Mouse (Mus musculus) hindbrain, postnatal 0 days (tissue): ENCODE data around the gene Trim54. TPM values are rescaled to one million over a fixed set of nuclear protein-coding genes. Genes with fewer than 3 reads are reported as not detected.

Experiments
- ATAC-seq: fragments of 200-750 bp; cut with Nextera tagmentation; 2 replicates; pipeline ENCODE4 v1.8.0; 2017; ENCODE audit warnings: mild to moderate bottlenecking, moderate TSS enrichment, moderate library complexity
- DNase-seq: peaks from one replicate; pipeline ENCODE4 v3.0.0-alpha.2; 2015; ENCODE audit warnings: low spot score
- H3K27ac ChIP-seq: fragments of 300-500 bp; sonication (generic); 2 replicates; pipeline ENCODE4 v1.5.1; 2014; ENCODE audit warnings: mild to moderate bottlenecking
- H3K27me3 ChIP-seq: fragments of 300-500 bp; sonication (generic); 2 replicates; pipeline ENCODE4 v1.6.1; 2014; ENCODE audit warnings: low read length, mixed read lengths; ENCODE audit not compliant: insufficient read depth
- H3K36me3 ChIP-seq: fragments of 300-500 bp; sonication (generic); 2 replicates; pipeline ENCODE4 v1.6.1; 2014; ENCODE audit warnings: low read length, mixed read lengths; ENCODE audit not compliant: insufficient read depth
- H3K4me1 ChIP-seq: fragments of 300-500 bp; sonication (generic); 2 replicates; pipeline ENCODE4 v1.6.1; 2014; ENCODE audit warnings: antibody characterized with exemption, low read length, mixed read lengths; ENCODE audit not compliant: insufficient read depth
- H3K4me2 ChIP-seq: fragments of 300-500 bp; sonication (generic); 2 replicates; pipeline ENCODE4 v1.6.1; 2014; ENCODE audit warnings: low read depth, mild to moderate bottlenecking, low read length, moderate library complexity, mixed read lengths
- H3K4me3 ChIP-seq: fragments of 300-500 bp; sonication (generic); 2 replicates; pipeline ENCODE4 v1.5.1; 2014; ENCODE audit warnings: low read length
- H3K9ac ChIP-seq: fragments of 300-500 bp; sonication (generic); replicated peaks from 2 replicates; pipeline ENCODE4 v1.6.1; 2014; ENCODE audit warnings: mild to moderate bottlenecking, low read length, moderate library complexity, mixed read lengths
- H3K9me3 ChIP-seq: fragments of 300-500 bp; sonication (generic); 2 replicates; pipeline ENCODE4 v1.6.1; 2016; ENCODE audit warnings: low read length, mixed read lengths
- CTCF ChIP-seq: IDR thresholded peaks from 2 replicates; pipeline ENCODE4 v1.5.1; 2016; ENCODE audit warnings: antibody characterized with exemption, control low read depth, low read depth
- WGBS: fragments of 180-500 bp; shearing (Covaris S2); extraction: QIAGEN DNeasy Blood & Tissue Kit; methylation state at CpG from one replicate; pipeline ENCODE4 v1.1.7; 2014; 5-methylcytosine and 5-hydroxymethylcytosine counted together
- polyA plus RNA-seq: library from polyadenylated mRNA; unstranded; fragments of >200 nt; fragmentation: Nextera tagmentation; extraction: Ambion mirVana; gene quantifications from 2 replicates; pipeline ENCODE4 v1.2.1, GENCODE M21; 2015
- total RNA-seq: library from RNA; depleted of rRNA; stranded (reverse); fragments of >200 nt; gene quantifications from 2 replicates; pipeline ENCODE4 v1.2.3, GENCODE M21; 2014

The Trim54 gene
- total and polyA plus RNA-seq, 2 experiments from 2014 or later, result 0.52 TPM; not detected in 1

- DNase-seq (no peak), ATAC-seq (no peak)
- H3K9ac ChIP-seq, result no peak overlapping the region
- no peak overlapping the region for H3K27ac ChIP-seq
- H3K27me3 ChIP-seq, result no peaks in the 10 kb centered on the region
- no peak overlapping the region for H3K4me3 ChIP-seq
- peaks cover 31% of the 10 kb centered on the region for H3K36me3 ChIP-seq
- TF ChIP-seq CTCF, result 0 out of 2 replicates have a peak, but pooled peaks have one; percentile 5
- 63% methylated on average over 3 of the region's 3 CpGs for WGBS
- H3K4me1 ChIP-seq, result no peaks in the 10 kb centered on the region
- H3K4me2 ChIP-seq, result no peak overlapping the region
- no peaks in the 10 kb centered on the region for H3K9me3 ChIP-seq
Observed at GRCm38 (mm10) chr5:31080795-31081164, 35.7 kb upstream of the Trim54 start.

- Histone ChIP-seq H3K4me3 (no peak overlapping the region), H3K27me3 (no peaks in the 10 kb centered on the region), H3K36me3 (peaks cover 26% of the 10 kb centered on the region), H3K4me1 (no peaks in the 10 kb centered on the region), H3K27ac (no peak overlapping the region), H3K9ac (no peak overlapping the region), H3K9me3 (no peaks in the 10 kb centered on the region), H3K4me2 (no peak overlapping the region)
- DNase-seq (peak; percentile 58), ATAC-seq (no peak)
- peak; percentile 79 for TF ChIP-seq CTCF
- WGBS, result 85% methylated on average over 3 of the region's 3 CpGs
Observed at GRCm38 (mm10) chr5:31081386-31081785, 35.1 kb upstream of the Trim54 start.

GRCm38 (mm10) chr5:31082355-31082754 is 34.2 kb upstream of the Trim54 start:
- H3K4me2 ChIP-seq, result no peak overlapping the region
- ATAC-seq (peak; percentile 68), DNase-seq (peak; percentile 76)
- TF ChIP-seq CTCF, result peak; percentile 81
- no peaks in the 10 kb centered on the region for H3K9me3 ChIP-seq
- H3K4me3 ChIP-seq, result no peak overlapping the region
- H3K4me1 ChIP-seq, result no peaks in the 10 kb centered on the region
- no peak overlapping the region for H3K9ac ChIP-seq
- H3K36me3 ChIP-seq, result peaks cover 17% of the 10 kb centered on the region
- H3K27me3 ChIP-seq, result no peaks in the 10 kb centered on the region
- WGBS, result 12% methylated on average over 5 of the region's 5 CpGs
- H3K27ac ChIP-seq, result no peak overlapping the region

- Histone ChIP-seq H3K4me2 (no peak overlapping the region), H3K27me3 (no peaks in the 10 kb centered on the region), H3K27ac (no peak overlapping the region), H3K9me3 (no peaks in the 10 kb centered on the region), H3K4me1 (no peaks in the 10 kb centered on the region), H3K9ac (no peak overlapping the region), H3K4me3 (no peak overlapping the region), H3K36me3 (peaks cover 11% of the 10 kb centered on the region)
- WGBS, result 36% methylated on average over 12 of the region's 12 CpGs
- TF ChIP-seq CTCF, result no peak
- no peak for ATAC-seq
- DNase-seq, result no peak
Observed at GRCm38 (mm10) chr5:31082935-31083625, 33.4 kb upstream of the Trim54 start.

GRCm38 (mm10) chr5:31083949-31084348 is 32.6 kb upstream of the Trim54 start:
- Histone ChIP-seq H3K4me3 (no peak overlapping the region), H3K4me1 (no peaks in the 10 kb centered on the region), H3K27ac (no peak overlapping the region), H3K27me3 (no peaks in the 10 kb centered on the region), H3K9me3 (no peaks in the 10 kb centered on the region), H3K9ac (no peak overlapping the region), H3K36me3 (peaks cover 2% of the 10 kb centered on the region; the same call in 1 of the 2 replicates), H3K4me2 (no peak overlapping the region)
- DNase-seq (peak; percentile 32), ATAC-seq (peak; percentile 50)
- no peak for TF ChIP-seq CTCF
- 4% methylated on average over 8 of the region's 8 CpGs for WGBS

- H3K9me3 ChIP-seq, result no peaks in the 10 kb centered on the region
- 18% methylated on average over 7 of the region's 7 CpGs for WGBS
- ATAC-seq, result no peak
- no peaks in the 10 kb centered on the region for H3K36me3 ChIP-seq
- H3K27ac ChIP-seq, result no peak overlapping the region
- H3K4me3 ChIP-seq, result no peak overlapping the region
- H3K4me1 ChIP-seq, result no peaks in the 10 kb centered on the region; the same call in 1 of the 2 replicates
- no peak overlapping the region for H3K9ac ChIP-seq
- DNase-seq, result no peak
- no peak overlapping the region for H3K4me2 ChIP-seq
- TF ChIP-seq CTCF, result peak; percentile 26; the same call in 1 of the 2 replicates
- peaks cover 12% of the 10 kb centered on the region for H3K27me3 ChIP-seq
Observed at GRCm38 (mm10) chr5:31086606-31087005, 29.9 kb upstream of the Trim54 start.

- 65% methylated on average over 2 of the region's 2 CpGs for WGBS
- Histone ChIP-seq H3K4me1 (no peaks in the 10 kb centered on the region; the same call in 1 of the 2 replicates), H3K36me3 (no peaks in the 10 kb centered on the region), H3K27me3 (peaks cover 17% of the 10 kb centered on the region), H3K9ac (no peak overlapping the region), H3K27ac (no peak overlapping the region), H3K4me2 (no peak overlapping the region), H3K4me3 (no peak overlapping the region), H3K9me3 (no peaks in the 10 kb centered on the region)
- ATAC-seq (no peak), DNase-seq (no peak)
- TF ChIP-seq CTCF, result no peak
Observed at GRCm38 (mm10) chr5:31087131-31087530, 29.4 kb upstream of the Trim54 start.
